Mouse (Mus musculus) right cerebral cortex, adult 2 months (tissue): ENCODE data around the gene Prkn.
A peak's percentile ranks its signal among the peaks of the same experiment; 100 is the strongest.

Experiments used
- DNase-seq, 2 experiments: peaks; one replicate each; pipeline ENCODE4 v3.0.0; 2021 to 2022; ENCODE audit warnings: low spot score in 2 of 2

The Prkn gene

GRCm38 (mm10) chr17:10840148-10840707, at the start of gene Prkn, which contains the start of gene Pacrg:
TSS of gene Prkn (plus strand) at chr17:10840384.
TSS of gene Pacrg (minus strand) at chr17:10840311.
- peak; percentile 98 for DNase-seq

- no peak for DNase-seq
These were observed 48.5 kb upstream of the Prkn start for GRCm38 (mm10) chr17:10791661-10792060.

- DNase-seq, result no peak
These were observed 33.5 kb upstream of the Prkn start for GRCm38 (mm10) chr17:10806692-10807091.

GRCm38 (mm10) chr17:10807261-10807998, 32.8 kb upstream of the Prkn start:
- peak in 1 of 2 experiments; percentile 12 for DNase-seq

- no peak for DNase-seq
These were observed 31.6 kb upstream of the Prkn start for GRCm38 (mm10) chr17:10808571-10808970.

- DNase-seq, result no peak
These were observed 21.2 kb upstream of the Prkn start for GRCm38 (mm10) chr17:10818971-10819370.

- peak; percentile 51 to 66 for DNase-seq
These were observed 582 bp downstream of the Prkn start for GRCm38 (mm10) chr17:10840731-10841201.

- DNase-seq, result peak; percentile 27 to 30
These were observed 14.0 kb downstream of the Prkn start for GRCm38 (mm10) chr17:10854207-10854606.

GRCm38 (mm10) chr17:10874208-10875187, 34.3 kb downstream of the Prkn start:
- DNase-seq, result no peak

GRCm38 (mm10) chr17:10878986-10879385, 38.8 kb downstream of the Prkn start:
- no peak for DNase-seq

- DNase-seq, result no peak
These were observed 42.1 kb downstream of the Prkn start for GRCm38 (mm10) chr17:10882260-10882659.

- no peak for DNase-seq
These were observed 47.7 kb downstream of the Prkn start for GRCm38 (mm10) chr17:10887924-10888323.

GRCm38 (mm10) chr17:10901686-10902228, 61.6 kb downstream of the Prkn start:
- DNase-seq, result no peak

- DNase-seq, result no peak
These were observed 96.5 kb downstream of the Prkn start for GRCm38 (mm10) chr17:10936698-10937097.

- no peak for DNase-seq
These were observed 97.7 kb downstream of the Prkn start for GRCm38 (mm10) chr17:10937844-10938243.

GRCm38 (mm10) chr17:10938755-10939154, 98.6 kb downstream of the Prkn start:
- DNase-seq, result no peak

- no peak for DNase-seq
These were observed 106.4 kb downstream of the Prkn start for GRCm38 (mm10) chr17:10946552-10946951.

GRCm38 (mm10) chr17:10947614-10948013, 107.4 kb downstream of the Prkn start:
- no peak for DNase-seq

GRCm38 (mm10) chr17:10959066-10959864, 119.1 kb downstream of the Prkn start:
- DNase-seq, result no peak

- no peak for DNase-seq
These were observed 122.0 kb downstream of the Prkn start for GRCm38 (mm10) chr17:10962151-10962550.

GRCm38 (mm10) chr17:10982136-10982535, 142.0 kb downstream of the Prkn start:
- DNase-seq, result no peak
